Mouse (Mus musculus) Patski (cell line): Measurements from ENCODE around the gene Cavin1. TPM values are rescaled to one million over a fixed set of nuclear protein-coding genes. Genes with fewer than 3 reads are reported as not detected.

ENCODE experiments used
- ATAC-seq: fragments of 100-300 bp; one replicate; pipeline ENCODE4 v1.8.0; 2021
- CTCF ChIA-PET: fragments of 350-600 bp; sonication (Branson Sonifier 250); formaldehyde crosslinking; loops from one replicate; lab custom pipeline; 2022; ENCODE audit warnings: inconsistent platforms; lab: Charles Lee
- POLR2A ChIA-PET: fragments of 350-600 bp; sonication (Branson Sonifier 250); formaldehyde crosslinking; loops from one replicate; lab custom pipeline; 2022; ENCODE audit warnings: antibody characterized with exemption, inconsistent platforms; lab: Charles Lee
- DNase-seq: peaks from one replicate; pipeline ENCODE4 v3.0.0-alpha.2; 2011; ENCODE audit warnings: low read depth, low spot score
- H3K27me3 ChIP-seq: fragments of 371-371 bp; one replicate; pipeline ENCODE4 v1.5.1; 2021
- CTCF ChIP-seq: fragments of 100-300 bp; IDR thresholded peaks from one replicate; pipeline ENCODE4 v1.5.1; 2021
- in situ Hi-C: fragments of 300-500 bp; cut with MboI; formaldehyde crosslinking; loops from 3 replicates; pipeline ENCODE4 v1.11.1; 2018; ENCODE audit warnings: low pct_unique_long_range_greater_than_20kb, mixed read lengths
- polyA plus RNA-seq: library from polyadenylated mRNA; unstranded; gene quantifications from one replicate; pipeline ENCODE4 v1.2.3, GENCODE M21; 2021

The Cavin1 gene
- polyA plus RNA-seq, 1 experiment from 2014 or later, result 211 TPM

DNA sequence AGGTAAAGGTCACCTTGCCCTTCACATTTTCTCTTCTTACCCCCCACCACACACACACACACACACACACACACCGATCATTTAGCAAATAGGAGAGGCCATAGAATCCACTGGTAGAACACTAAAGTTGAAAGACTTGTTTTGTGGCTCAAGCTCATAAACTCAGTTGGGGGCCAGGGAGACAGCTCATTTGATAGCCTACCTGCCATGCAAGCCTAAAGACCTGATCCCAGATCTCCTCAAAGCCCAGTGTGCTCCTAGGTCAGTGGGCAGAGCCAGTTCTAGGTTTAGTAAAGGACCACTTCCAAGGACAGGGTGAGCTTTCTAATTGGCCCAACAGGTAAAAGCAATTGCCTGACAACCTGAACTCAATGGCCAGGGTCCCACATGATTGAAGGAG lies 28.3 kb downstream of the Cavin1 start:
- ATAC-seq, result no peak
- ChIA-PET CTCF (interaction anchor here (3.8 kb wide), 1 partner anchor 15 kb away, joined by 17 read pairs; no protein-coding TSS in a partner anchor), POLR2A (interaction anchor here (0.6 to 0.7 kb wide), 2 partner anchors 44 to 364 kb away, joined by 3 read pairs; no protein-coding TSS in a partner anchor)
- TF ChIP-seq CTCF, result no peak
- in situ Hi-C loops, result no loop called here
- DNase-seq, result no peak
- H3K27me3 ChIP-seq, result no peaks in the 10 kb centered on the region

DNA sequence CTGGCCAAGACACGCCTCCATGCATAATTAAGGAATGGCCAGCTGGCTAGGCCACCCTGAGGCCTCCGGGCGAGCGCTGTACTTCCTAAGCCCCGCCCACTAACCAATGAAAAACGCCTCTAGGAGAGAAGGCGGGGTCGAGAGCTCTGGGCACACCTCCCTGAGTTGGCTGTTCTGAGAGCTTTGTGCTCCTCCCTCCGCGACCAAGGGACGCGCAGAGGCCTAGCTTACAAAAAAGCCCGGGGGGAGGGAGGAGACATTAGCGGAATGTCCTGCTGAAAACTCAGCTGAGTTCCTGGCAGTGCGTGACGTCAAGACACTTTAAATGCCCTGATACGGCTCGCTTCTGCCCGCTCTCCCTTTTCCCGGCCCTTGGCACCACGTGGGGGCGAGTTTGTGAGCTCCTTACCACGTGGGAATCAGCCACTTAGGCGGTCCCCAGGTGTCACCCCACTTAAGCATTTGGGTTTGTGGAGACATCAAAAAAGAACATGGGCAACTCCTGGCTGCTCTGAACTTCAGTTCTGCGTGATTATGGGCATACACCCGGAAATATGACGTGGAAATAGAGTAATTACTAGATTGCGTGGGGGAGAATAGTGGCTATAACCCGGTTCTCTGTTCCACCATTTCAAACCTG lies 31.1 kb downstream of the Cavin1 start, which contains the start of gene Stat3:
Gene Stat3 (minus strand): TSS at position 29 of the 640 bp plus-strand sequence.
- DNase-seq (peak; percentile 100), ATAC-seq (peak; percentile 96)
- in situ Hi-C loops, result no loop called here
- POLR2A ChIA-PET, result interaction anchor here (0.5 to 2.8 kb wide), 6 partner anchors 14 to 379 kb away, joined by 3 to 8 read pairs (median 4); no protein-coding TSS in a partner anchor
- CTCF ChIA-PET, result interaction anchor here (0.8 to 3.8 kb wide), 7 partner anchors 9 to 150 kb away, joined by 3 to 17 read pairs (median 4); no protein-coding TSS in a partner anchor
- no peaks in the 10 kb centered on the region for H3K27me3 ChIP-seq
- TF ChIP-seq CTCF, result no peak

DNA sequence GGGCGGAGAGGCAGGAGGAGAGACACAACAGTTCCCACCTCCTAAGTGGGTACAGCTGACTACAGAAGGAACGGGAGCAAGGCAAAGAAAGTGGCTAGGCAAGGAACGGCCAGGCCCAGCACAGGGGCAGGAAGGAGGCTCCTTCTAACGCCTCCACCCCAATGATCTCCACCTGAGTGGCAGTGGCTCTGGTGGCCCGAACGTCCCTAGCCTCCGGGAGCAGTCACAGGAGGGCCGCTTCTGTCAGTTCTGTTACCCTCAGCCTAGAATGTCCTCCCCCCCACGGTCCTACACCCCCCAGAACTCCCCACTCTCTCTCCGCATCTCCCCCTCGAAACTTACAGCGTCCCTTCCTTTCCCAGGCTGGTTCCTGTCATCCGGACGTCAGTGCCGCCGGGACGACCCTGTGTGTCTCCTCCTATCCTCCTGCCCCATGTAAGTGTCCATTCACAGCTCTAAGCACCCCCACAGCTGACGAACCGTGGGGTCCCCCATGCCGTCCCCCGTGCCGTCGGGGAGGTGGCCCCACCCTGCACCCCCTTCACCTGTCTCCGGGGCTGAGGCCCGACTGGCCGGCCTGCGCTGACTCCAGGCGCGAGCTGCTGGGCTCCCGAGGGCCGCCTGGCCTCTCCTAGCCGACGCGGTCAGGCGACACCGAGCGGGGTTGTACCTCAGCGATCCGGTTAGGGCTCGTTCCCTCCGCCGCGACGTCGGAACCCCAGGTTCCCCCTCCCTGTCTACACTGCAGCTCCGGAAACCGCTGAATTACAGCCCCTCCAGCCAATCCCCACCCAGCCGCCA lies 31.8 kb downstream of the Cavin1 start:
- ATAC-seq (peak; percentile 5), DNase-seq (no peak)
- TF ChIP-seq CTCF, result no peak
- in situ Hi-C loops, result no loop called here
- CTCF ChIA-PET, result interaction anchor here (1.1 to 3.8 kb wide), 4 partner anchors 12 to 149 kb away, joined by 3 to 17 read pairs (median 4); no protein-coding TSS in a partner anchor
- POLR2A ChIA-PET, result interaction anchor here (0.7 to 2.8 kb wide), 8 partner anchors 13 to 121 kb away, joined by 3 to 8 read pairs (median 4); no protein-coding TSS in a partner anchor
- H3K27me3 ChIP-seq, result no peaks in the 10 kb centered on the region

DNA sequence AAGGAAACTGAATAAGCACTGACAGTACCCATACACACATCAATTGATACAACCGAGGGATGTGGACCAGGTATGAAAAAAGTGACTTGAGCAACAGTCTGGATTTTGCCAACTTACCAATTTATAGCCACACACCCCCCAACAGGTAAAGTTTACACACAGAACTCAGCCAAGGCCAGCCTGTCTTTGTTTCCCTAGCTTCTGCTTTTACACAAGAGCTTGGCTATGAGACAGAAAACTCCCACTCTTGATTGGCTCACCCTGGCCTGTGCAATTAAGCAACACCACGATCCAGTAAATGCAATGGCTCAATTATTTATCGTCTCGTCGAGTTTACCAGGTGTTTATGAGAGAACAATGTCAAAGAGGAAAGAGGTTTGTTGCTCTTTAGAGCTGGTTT lies 32.6 kb downstream of the Cavin1 start:
- TF ChIP-seq CTCF, result no peak
- no peaks in the 10 kb centered on the region for H3K27me3 ChIP-seq
- no peak for ATAC-seq
- CTCF ChIA-PET, result interaction anchor here (1.4 kb wide), 1 partner anchor 13 kb away, joined by 3 read pairs; no protein-coding TSS in a partner anchor
- in situ Hi-C loops, result no loop called here
- POLR2A ChIA-PET, result interaction anchor here (0.7 to 2.8 kb wide), 6 partner anchors 13 to 121 kb away, joined by 3 to 8 read pairs (median 4); no protein-coding TSS in a partner anchor
- no peak for DNase-seq

DNA sequence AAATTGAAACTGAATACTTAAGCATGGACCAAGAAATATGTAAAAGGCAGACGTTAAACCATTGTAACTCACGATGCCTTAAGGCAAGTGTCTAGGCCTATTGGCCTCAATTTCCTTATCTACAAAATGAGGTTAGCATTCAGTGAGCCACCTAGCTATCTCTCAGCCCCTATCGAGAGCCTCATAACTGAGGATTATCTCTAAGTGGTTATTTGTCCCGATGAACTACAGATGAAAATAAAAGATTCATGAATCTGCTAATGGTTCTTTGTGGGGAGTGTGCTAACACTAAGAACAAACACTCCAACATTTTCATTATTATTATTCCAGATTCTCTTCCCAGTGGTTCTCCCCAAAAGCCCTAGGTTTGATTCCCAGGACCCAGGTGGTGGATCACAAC lies 33.4 kb downstream of the Cavin1 start:
- CTCF ChIA-PET, result interaction anchor here (0.6 to 1.8 kb wide), 3 partner anchors 10 to 31 kb away, joined by 3 to 6 read pairs (median 4); no protein-coding TSS in a partner anchor
- H3K27me3 ChIP-seq, result no peaks in the 10 kb centered on the region
- no peak for TF ChIP-seq CTCF
- no peak for ATAC-seq
- in situ Hi-C loops, result no loop called here
- POLR2A ChIA-PET, result interaction anchor here (2.2 kb wide), 1 partner anchor 12 kb away, joined by 7 read pairs; no protein-coding TSS in a partner anchor
- DNase-seq, result no peak

DNA sequence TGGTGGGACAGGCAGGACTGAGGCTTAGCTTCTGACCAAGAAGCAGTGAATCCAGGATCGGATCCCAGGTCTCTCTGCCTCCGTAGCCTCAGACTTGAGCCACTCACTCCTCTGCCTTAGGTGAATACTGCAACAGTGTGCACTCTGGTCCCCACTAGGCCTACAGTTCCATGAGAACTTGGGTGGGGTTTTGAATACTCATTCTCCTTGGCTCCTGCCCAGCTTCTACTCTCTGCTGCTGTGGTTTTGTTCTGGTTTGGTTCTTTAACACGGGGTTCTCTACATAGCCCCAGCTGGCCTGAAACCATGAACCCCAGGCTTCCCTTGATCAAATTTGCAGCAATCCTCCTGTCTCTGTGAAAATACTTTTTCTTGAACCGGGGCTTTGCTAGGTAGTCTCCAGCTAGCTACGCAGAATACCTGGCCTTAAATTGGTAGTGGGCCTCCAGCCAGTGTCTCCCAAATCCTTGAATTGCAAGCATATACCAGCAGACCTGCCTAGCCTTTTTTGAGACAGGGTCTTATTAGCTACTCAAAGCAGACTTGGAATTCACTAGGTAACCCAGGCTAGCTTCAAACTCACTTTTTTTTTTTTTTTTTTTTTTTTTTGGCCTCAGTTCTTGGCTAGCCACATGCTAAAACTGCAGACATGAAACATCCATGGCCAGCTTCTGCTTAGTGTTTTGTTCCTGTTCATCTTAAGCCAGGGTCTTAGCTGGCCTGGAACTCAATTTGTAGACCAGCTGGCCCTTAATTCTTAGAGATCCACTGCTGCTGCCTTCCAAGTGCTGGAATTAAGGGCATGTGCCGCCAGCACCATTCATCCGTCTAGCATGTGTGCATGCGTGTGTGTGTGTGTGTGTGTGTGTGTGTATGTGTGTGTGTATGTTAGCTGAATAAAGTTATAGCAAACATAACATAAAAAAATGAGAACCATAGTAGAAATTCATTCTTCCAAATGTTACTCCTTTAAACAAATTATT lies 35.0 kb downstream of the Cavin1 start:
- ChIA-PET CTCF (interaction anchor here (1.5 to 1.8 kb wide), 5 partner anchors 9 to 43 kb away, joined by 3 to 6 read pairs (median 4); no protein-coding TSS in a partner anchor), POLR2A (interaction anchor here (0.6 to 1.4 kb wide), 2 partner anchors 85 to 581 kb away, joined by 3 read pairs; partner anchors contain the start of gene Stat5b)
- no peak for TF ChIP-seq CTCF
- DNase-seq, result no peak
- no peak for ATAC-seq
- in situ Hi-C loops, result no loop called here
- no peaks in the 10 kb centered on the region for H3K27me3 ChIP-seq

DNA sequence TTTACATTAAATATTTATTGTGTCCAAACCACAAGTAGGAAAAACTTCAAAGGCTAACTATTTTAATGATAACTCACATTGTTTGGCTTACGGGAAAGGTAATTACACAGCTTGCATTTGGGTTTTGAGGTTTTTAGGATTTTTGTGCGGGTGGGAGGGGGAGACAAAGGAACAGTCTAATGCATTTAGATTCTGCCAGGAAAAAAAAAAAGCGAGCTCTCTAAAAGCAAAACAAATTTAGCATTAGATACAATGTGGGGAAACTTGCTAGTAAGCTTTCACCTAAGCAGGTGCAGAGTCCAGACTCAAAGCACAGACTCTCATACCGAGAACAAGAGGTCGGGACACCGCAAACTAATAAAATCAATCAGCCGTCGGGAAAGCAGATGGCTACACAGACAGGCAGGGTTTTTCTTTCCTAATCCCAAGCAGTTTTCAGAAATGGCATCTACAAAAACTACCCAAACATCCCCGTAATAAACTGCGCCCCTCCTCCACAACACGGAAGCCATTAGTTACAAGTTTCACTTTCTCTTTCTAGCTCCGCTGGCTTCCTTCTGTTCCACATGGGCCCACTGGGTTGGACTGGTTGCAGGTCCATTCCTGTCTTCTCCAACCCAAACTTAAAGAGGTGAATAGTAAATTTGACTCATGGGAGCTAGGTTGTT lies 39.3 kb downstream of the Cavin1 start:
- POLR2A ChIA-PET, result interaction anchor here (0.7 to 1.6 kb wide), 5 partner anchors 10 to 362 kb away, joined by 3 to 4 read pairs (median 3); no protein-coding TSS in a partner anchor
- no peak for TF ChIP-seq CTCF
- CTCF ChIA-PET, result interaction anchor here (1.0 to 1.4 kb wide), 2 partner anchors 10 to 14 kb away, joined by 3 to 4 read pairs; no protein-coding TSS in a partner anchor
- no peaks in the 10 kb centered on the region for H3K27me3 ChIP-seq
- no peak for DNase-seq
- ATAC-seq, result peak; percentile 21
- in situ Hi-C loops, result no loop called here

DNA sequence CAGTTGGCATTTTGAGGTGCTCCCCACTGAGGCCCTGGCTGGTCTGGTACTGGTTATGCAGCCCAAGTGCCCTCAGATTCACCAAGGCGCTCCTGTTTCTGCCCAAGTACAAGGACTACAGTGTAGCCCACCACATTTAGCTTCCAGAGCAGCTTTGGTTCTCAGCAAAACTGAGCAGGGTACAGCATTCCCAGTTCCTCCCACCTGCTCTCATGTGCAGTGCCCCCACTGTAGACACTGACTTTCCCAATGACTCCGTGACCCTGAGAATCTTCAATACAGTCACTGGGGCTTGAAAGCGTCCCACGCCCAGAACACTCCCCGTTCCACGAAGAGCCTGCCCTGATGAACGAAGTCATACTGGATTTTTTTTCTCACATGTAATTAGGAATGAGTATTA lies 40.1 kb downstream of the Cavin1 start:
- in situ Hi-C loops, result no loop called here
- DNase-seq, result no peak
- ChIA-PET CTCF (interaction anchor here (0.8 to 1.4 kb wide), 4 partner anchors 9 to 21 kb away, joined by 3 to 4 read pairs (median 3); no protein-coding TSS in a partner anchor), POLR2A (interaction anchor here (0.7 to 1.6 kb wide), 6 partner anchors 11 to 361 kb away, joined by 3 to 6 read pairs (median 4); no protein-coding TSS in a partner anchor)
- ATAC-seq, result no peak
- H3K27me3 ChIP-seq, result no peaks in the 10 kb centered on the region
- no peak for TF ChIP-seq CTCF
